Mouse (Mus musculus) embryonic facial prominence, embryonic 11.5 days (tissue): ENCODE data around the gene Gkap1. TPM values are rescaled to one million over a fixed set of nuclear protein-coding genes. Genes with fewer than 3 reads are reported as not detected.

Source experiments
- ATAC-seq: fragments of 200-750 bp; cut with Nextera tagmentation; replicated peaks from 2 replicates; pipeline ENCODE4 v1.8.0; 2017; ENCODE audit warnings: low read depth; ENCODE audit not compliant: insufficient number of reproducible peaks, low FRiP score, low TSS enrichment
- DNase-seq: peaks from one replicate; pipeline ENCODE4 v3.0.0-alpha.2; 2015; ENCODE audit warnings: low spot score
- H3K27ac ChIP-seq: fragments of 300-500 bp; sonication (generic); replicated peaks from 2 replicates; pipeline ENCODE4 v1.5.1; 2014; ENCODE audit warnings: mild to moderate bottlenecking, low read depth, low read length, control low read depth
- H3K27me3 ChIP-seq: fragments of 300-500 bp; sonication (generic); 2 replicates; pipeline ENCODE4 v1.6.1; 2014; ENCODE audit warnings: mild to moderate bottlenecking, low read length, moderate library complexity, mixed read lengths; ENCODE audit not compliant: control insufficient read depth, insufficient read depth
- H3K36me3 ChIP-seq: fragments of 300-500 bp; sonication (generic); replicated peaks from 2 replicates; pipeline ENCODE4 v1.6.1; 2014; ENCODE audit warnings: low read depth, mild to moderate bottlenecking, low read length, moderate library complexity, mixed read lengths; ENCODE audit not compliant: control insufficient read depth, insufficient read depth
- H3K4me1 ChIP-seq: fragments of 300-500 bp; sonication (generic); 2 replicates; pipeline ENCODE4 v1.6.1; 2014; ENCODE audit warnings: low read length, mixed read lengths; ENCODE audit not compliant: control insufficient read depth, insufficient read depth
- H3K4me2 ChIP-seq: fragments of 300-500 bp; sonication (generic); 2 replicates; pipeline ENCODE4 v1.6.1; 2014; ENCODE audit warnings: low read depth, mild to moderate bottlenecking, control low read depth, low read length, moderate library complexity
- H3K4me3 ChIP-seq: fragments of 300-500 bp; sonication (generic); 2 replicates; pipeline ENCODE4 v1.5.1; 2014; ENCODE audit warnings: low read depth, low read length, control low read depth
- H3K9ac ChIP-seq: fragments of 300-500 bp; sonication (generic); replicated peaks from 2 replicates; pipeline ENCODE4 v1.6.1; 2014; ENCODE audit warnings: mild to moderate bottlenecking, control low read depth, low read length
- H3K9me3 ChIP-seq: fragments of 300-500 bp; sonication (generic); replicated peaks from 2 replicates; pipeline ENCODE4 v1.6.1; 2016; ENCODE audit warnings: mild to moderate bottlenecking, low read length, inconsistent platforms, mixed read lengths; ENCODE audit not compliant: control insufficient read depth
- WGBS: fragments of 180-500 bp; shearing (Covaris S2); extraction: QIAGEN DNeasy Blood & Tissue Kit; methylation state at CpG from one replicate; pipeline ENCODE4 v1.1.7; 2014; 5-methylcytosine and 5-hydroxymethylcytosine counted together
- microRNA-seq: library from miRNA; unstranded; fragments of <30 nt; microRNA quantifications from one replicate; pipeline ENCODE4, GENCODE M21; 2016; ENCODE audit warnings: borderline number of aligned reads
- polyA plus RNA-seq: library from polyadenylated mRNA; unstranded; fragments of >200 nt; fragmentation: Nextera tagmentation; extraction: Ambion mirVana; gene quantifications from 2 replicates; pipeline ENCODE4 v1.2.1, GENCODE M21; 2014

Gene Gkap1
- polyA plus RNA-seq, 1 experiment from 2014 or later, result 31.2 TPM

- ATAC-seq, result no peak
- H3K9ac ChIP-seq, result no peak overlapping the region
- 95% methylated on average over 3 of the region's 3 CpGs for WGBS
- H3K4me3 ChIP-seq, result no peak overlapping the region
- H3K27ac ChIP-seq, result no peak overlapping the region
- no peaks in the 10 kb centered on the region for H3K9me3 ChIP-seq
- H3K36me3 ChIP-seq, result peaks cover 10% of the 10 kb centered on the region
- no peaks in the 10 kb centered on the region for H3K27me3 ChIP-seq
- H3K4me1 ChIP-seq, result no peaks in the 10 kb centered on the region
- DNase-seq, result no peak
- no peak overlapping the region for H3K4me2 ChIP-seq
These were observed 87.7 kb downstream of the Gkap1 start for GRCm38 (mm10) chr13:58187751-58188150.

- Histone ChIP-seq H3K4me3 (no peak overlapping the region), H3K27me3 (no peaks in the 10 kb centered on the region), H3K27ac (no peak overlapping the region), H3K36me3 (peaks cover 3% of the 10 kb centered on the region), H3K9me3 (no peaks in the 10 kb centered on the region), H3K4me2 (no peak overlapping the region), H3K4me1 (no peaks in the 10 kb centered on the region), H3K9ac (no peak overlapping the region)
- DNase-seq (no peak), ATAC-seq (no peak)
- 90% methylated on average over 8 of the region's 8 CpGs for WGBS
These were observed 89.2 kb downstream of the Gkap1 start for GRCm38 (mm10) chr13:58186281-58186680.

- WGBS, result 86% methylated on average over 3 of the region's 3 CpGs
- Histone ChIP-seq H3K36me3 (no peaks in the 10 kb centered on the region; the same call in none of the 2 replicates), H3K27me3 (no peaks in the 10 kb centered on the region), H3K4me2 (no peak overlapping the region), H3K4me3 (no peak overlapping the region), H3K9me3 (no peaks in the 10 kb centered on the region), H3K27ac (no peak overlapping the region), H3K4me1 (no peaks in the 10 kb centered on the region), H3K9ac (no peak overlapping the region)
- ATAC-seq (no peak), DNase-seq (no peak)
These were observed 91.4 kb downstream of the Gkap1 start for GRCm38 (mm10) chr13:58184111-58184510.

Small RNAs within 50 kb of the gene (microRNA-seq; reads per million reads assigned to microRNA genes)
- gene Mir6369, result not detected

Other genes with a start within 250 kb of the Gkap1 start
- 1.8 and 2.1 TPM in 2 replicates for gene Klhl3, start 162.1 kb downstream of the Gkap1 start, polyA plus RNA-seq
- 49.7 and 61.2 TPM in 2 replicates for gene Hnrnpa0, start 147.1 kb downstream of the Gkap1 start, polyA plus RNA-seq
- 41.8 and 44.2 TPM in 2 replicates for gene Idnk, start 118.0 kb downstream of the Gkap1 start, polyA plus RNA-seq
- 142 and 144 TPM in 2 replicates for gene Ubqln1, start 60.0 kb downstream of the Gkap1 start, polyA plus RNA-seq
- gene Kif27, start 83.4 kb upstream of the Gkap1 start, polyA plus RNA-seq, result 1.2 TPM in 2 replicates
- gene 2210016F16Rik, start 109.5 kb upstream of the Gkap1 start, polyA plus RNA-seq, result 24.3 and 24.5 TPM in 2 replicates
- gene Rmi1, start 126.5 kb upstream of the Gkap1 start, polyA plus RNA-seq, result 34.4 and 37.0 TPM in 2 replicates
- gene Hnrnpk, start 127.6 kb upstream of the Gkap1 start, polyA plus RNA-seq, result 2,512 and 2,650 TPM in 2 replicates